Mouse (Mus musculus) bone marrow, adult 2 months (tissue): Measurements from ENCODE around the gene Bsg.

Experiments
- CTCF ChIP-seq: fragments of 200-500 bp; IDR thresholded peaks from 2 replicates; pipeline ENCODE4 v1.5.1; 2011; ENCODE audit warnings: low read length, control low read depth; ENCODE audit not compliant: control insufficient read depth, insufficient read depth
- POLR2A ChIP-seq: fragments of 200-500 bp; IDR thresholded peaks from 2 replicates; pipeline ENCODE4 v1.6.1; 2011; ENCODE audit warnings: low read depth, mild to moderate bottlenecking, control low read depth, low read length, borderline replicate concordance; ENCODE audit not compliant: control insufficient read depth

GRCm38 (mm10) chr10:79675346-79676035 is 28.8 kb upstream of the Bsg start:
- TF ChIP-seq CTCF, result no peak
- TF ChIP-seq POLR2A, result no peak
